Mouse (Mus musculus) kidney, embryonic 15.5 days (tissue): Measurements from ENCODE around the gene Ppp2r3d. TPM values are rescaled to one million over a fixed set of nuclear protein-coding genes. Genes with fewer than 3 reads are reported as not detected.
"Not testable (repeated sequence)": the region's sequence is repeated elsewhere in the genome, so short reads cannot be mapped to it uniquely, and the experiment has no call there.

ENCODE experiments used
- ATAC-seq: fragments of 200-750 bp; cut with Nextera tagmentation; replicated peaks from 2 replicates; pipeline ENCODE4 v1.8.0; 2017; ENCODE audit warnings: moderate TSS enrichment; ENCODE audit not compliant: low FRiP score
- H3K27ac ChIP-seq: fragments of 300-500 bp; sonication (generic); 2 replicates; pipeline ENCODE4 v1.5.1; 2015; ENCODE audit warnings: mild to moderate bottlenecking, inconsistent platforms
- H3K27me3 ChIP-seq: fragments of 300-500 bp; sonication (generic); 2 replicates; pipeline ENCODE4 v1.6.1; 2015; ENCODE audit warnings: inconsistent platforms
- H3K36me3 ChIP-seq: fragments of 300-500 bp; sonication (generic); 2 replicates; pipeline ENCODE4 v1.6.1; 2015; ENCODE audit warnings: inconsistent platforms
- H3K4me1 ChIP-seq: fragments of 300-500 bp; sonication (generic); 2 replicates; pipeline ENCODE4 v1.6.1; 2015; ENCODE audit warnings: inconsistent platforms
- H3K4me2 ChIP-seq: fragments of 300-500 bp; sonication (generic); 2 replicates; pipeline ENCODE4 v1.6.1; 2015; ENCODE audit warnings: moderate library complexity, mild to moderate bottlenecking, inconsistent platforms
- H3K4me3 ChIP-seq: fragments of 300-500 bp; sonication (generic); replicated peaks from 2 replicates; pipeline ENCODE4 v1.5.1; 2015; ENCODE audit warnings: mild to moderate bottlenecking, inconsistent platforms
- H3K9ac ChIP-seq: fragments of 300-500 bp; sonication (generic); 2 replicates; pipeline ENCODE4 v1.6.1; 2015; ENCODE audit warnings: mild to moderate bottlenecking, inconsistent platforms
- H3K9me3 ChIP-seq: fragments of 300-500 bp; sonication (generic); replicated peaks from 2 replicates; pipeline ENCODE4 v1.6.1; 2016; ENCODE audit warnings: inconsistent platforms
- WGBS: fragments of 180-500 bp; shearing (Covaris S2); methylation state at CpG from one replicate; pipeline ENCODE4 v1.1.7; 2015; ENCODE audit warnings: mixed read lengths; 5-methylcytosine and 5-hydroxymethylcytosine counted together
- polyA plus RNA-seq: library from polyadenylated mRNA; unstranded; fragments of >200 nt; fragmentation: Nextera tagmentation; extraction: Ambion mirVana; gene quantifications from 2 replicates; pipeline ENCODE4 v1.2.1, GENCODE M21; 2015

The Ppp2r3d gene
- polyA plus RNA-seq: 130 and 150 TPM in 2 replicates

DNA sequence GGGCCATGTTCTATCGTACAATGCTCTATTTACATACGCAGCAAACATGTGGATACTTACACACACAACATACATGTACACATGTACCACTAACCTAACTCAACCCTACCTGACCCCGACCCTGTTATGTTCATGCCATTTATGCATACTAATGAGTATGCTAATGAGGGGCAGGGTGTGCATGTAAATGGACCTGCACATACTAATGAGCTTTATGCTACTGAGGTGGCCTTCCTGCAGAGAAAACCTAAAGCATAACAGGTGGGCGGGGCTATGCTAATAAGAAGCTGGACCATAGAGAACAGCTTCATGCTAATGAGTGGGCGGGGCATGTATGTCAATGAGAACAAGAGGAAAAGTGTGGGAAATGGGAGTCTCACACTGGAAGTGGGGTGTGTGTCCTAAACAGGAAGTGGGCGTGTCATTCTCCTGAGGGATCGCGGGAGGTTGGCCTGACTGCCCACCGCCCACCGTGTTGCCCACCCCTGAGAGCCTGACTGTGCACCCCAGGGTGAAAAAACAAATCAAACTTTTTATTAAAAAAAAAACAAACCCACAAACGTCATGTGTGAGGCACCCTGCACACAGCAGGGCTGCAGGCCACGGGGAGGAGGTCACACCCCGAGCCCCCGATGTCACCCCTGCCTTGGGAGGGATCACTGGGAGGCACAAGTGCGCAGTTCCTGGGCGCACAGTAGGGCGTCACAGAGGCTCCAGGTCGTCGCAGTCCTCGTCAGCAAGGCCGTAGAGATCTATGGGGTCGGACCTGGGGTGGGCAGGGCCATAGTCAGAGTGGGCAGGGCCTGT is at the start of gene Ppp2r3d:
Ppp2r3d (minus strand) TSS at position 803 of the 807 bp plus-strand sequence.
- Histone ChIP-seq H3K9ac (no peak within 1 kb of the TSS), H3K27me3 (no peaks in the 10 kb centered on the region), H3K4me3 (no peak within 1 kb of the TSS), H3K27ac (0 out of 2 replicates have a peak within 1 kb of the TSS, but pooled peaks have one; percentile 56), H3K4me2 (no peak within 1 kb of the TSS), H3K9me3 (peaks cover 8% of the 10 kb centered on the region), H3K4me1 (no peaks in the 10 kb centered on the region), H3K36me3 (peaks cover 16% of the 10 kb centered on the region)
- 96% methylated on average over 22 of the region's 22 CpGs for WGBS
- ATAC-seq: peak; percentile 22; the same call in 1 of the 2 replicates

DNA sequence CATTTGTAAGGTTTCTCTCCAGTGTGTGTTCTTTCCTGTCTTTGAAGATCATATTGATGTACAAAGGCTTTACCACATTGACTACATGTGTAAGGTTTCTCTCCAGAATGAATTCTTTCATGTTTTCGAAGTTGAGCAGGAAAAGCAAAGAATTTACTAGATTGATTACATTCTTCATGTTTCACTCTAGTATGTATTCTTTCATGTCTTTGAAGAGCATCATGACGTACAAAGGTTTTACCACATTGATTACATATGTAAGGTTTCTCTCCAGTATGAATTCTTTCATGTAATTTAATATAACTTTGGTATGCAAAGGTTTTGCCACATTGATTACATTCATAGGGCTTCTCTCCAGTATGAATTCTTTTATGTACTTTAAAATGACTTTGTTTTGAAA is 17.0 kb upstream of the Ppp2r3d start, which contains the start of gene Gm21836:
Gm21836 (minus strand) TSS at position 101 of the 400 bp plus-strand sequence.
- H3K4me1 ChIP-seq, H3K36me3 ChIP-seq, H3K4me2 ChIP-seq, H3K9ac ChIP-seq, H3K4me3 ChIP-seq, ATAC-seq, H3K27ac ChIP-seq, H3K27me3 ChIP-seq, H3K9me3 ChIP-seq: not testable (repeated sequence)
- 88% methylated on average over 2 of the region's 2 CpGs for WGBS

DNA sequence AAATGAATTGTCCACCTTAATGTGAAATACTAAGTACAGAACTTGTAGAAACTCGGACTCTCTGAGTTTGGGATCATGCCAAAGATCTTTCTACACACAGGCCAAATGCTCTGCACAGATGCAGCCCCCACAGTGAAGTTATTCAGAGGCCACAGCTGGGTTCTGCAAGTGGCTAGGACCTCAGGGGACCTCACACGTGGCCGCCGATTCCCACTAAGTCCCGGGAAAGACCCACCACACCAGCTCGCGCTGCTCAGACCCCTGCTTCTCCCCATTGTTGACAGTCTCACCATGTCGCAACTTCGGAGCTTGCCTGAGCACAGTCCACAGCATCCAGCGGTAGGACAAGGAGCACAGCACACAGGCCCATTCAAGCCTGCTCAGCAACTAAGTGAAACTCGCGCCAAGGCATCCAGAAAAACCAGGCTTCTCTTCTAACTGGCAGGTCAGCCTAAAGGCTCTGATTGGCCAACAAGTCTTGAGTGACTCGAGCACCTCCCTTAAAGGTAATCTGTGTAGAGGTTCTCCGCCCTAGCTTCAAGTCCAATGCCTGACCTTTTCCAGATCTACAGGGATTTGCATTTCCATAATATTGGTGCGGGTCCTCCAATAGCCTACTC is 3.8 kb upstream of the Ppp2r3d start:
- ATAC-seq, H3K4me2 ChIP-seq, H3K4me1 ChIP-seq, H3K27me3 ChIP-seq, H3K4me3 ChIP-seq, H3K9me3 ChIP-seq, H3K9ac ChIP-seq: not testable (repeated sequence)
- 0 out of 2 replicates have a peak overlapping the region, but pooled peaks have one; percentile 32 for H3K27ac ChIP-seq
- peaks cover 14% of the 10 kb centered on the region for H3K36me3 ChIP-seq
- WGBS: 63% methylated on average over 13 of the region's 15 CpGs

DNA sequence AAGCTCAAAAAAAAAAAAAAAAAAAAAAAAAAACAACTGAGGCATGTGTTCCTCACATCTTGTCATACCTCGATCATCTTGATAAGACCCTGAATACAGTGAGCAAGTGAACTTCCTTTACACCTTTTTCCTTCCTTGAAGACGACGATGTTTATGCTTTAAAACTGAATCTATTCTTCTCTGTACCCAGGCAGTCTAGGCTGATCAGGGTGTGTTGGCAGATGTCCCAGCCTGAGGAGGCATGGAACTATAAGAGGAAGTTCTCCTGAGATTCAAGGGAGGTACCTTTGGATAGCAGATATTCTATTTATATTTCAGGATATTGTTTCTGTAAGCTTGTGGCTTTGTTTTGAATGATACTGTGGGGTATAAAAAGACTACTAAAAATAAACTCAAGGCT is 1.4 kb upstream of the Ppp2r3d start:
- H3K9ac ChIP-seq: no peak overlapping the region
- H3K4me2 ChIP-seq: no peak overlapping the region
- WGBS: 68% methylated on average over 3 of the region's 3 CpGs
- H3K4me1 ChIP-seq: no peaks in the 10 kb centered on the region
- ATAC-seq: no peak
- peaks cover 16% of the 10 kb centered on the region for H3K36me3 ChIP-seq
- H3K27me3 ChIP-seq: no peaks in the 10 kb centered on the region
- no peak overlapping the region for H3K4me3 ChIP-seq
- no peak overlapping the region for H3K27ac ChIP-seq
- peaks cover 8% of the 10 kb centered on the region for H3K9me3 ChIP-seq

DNA sequence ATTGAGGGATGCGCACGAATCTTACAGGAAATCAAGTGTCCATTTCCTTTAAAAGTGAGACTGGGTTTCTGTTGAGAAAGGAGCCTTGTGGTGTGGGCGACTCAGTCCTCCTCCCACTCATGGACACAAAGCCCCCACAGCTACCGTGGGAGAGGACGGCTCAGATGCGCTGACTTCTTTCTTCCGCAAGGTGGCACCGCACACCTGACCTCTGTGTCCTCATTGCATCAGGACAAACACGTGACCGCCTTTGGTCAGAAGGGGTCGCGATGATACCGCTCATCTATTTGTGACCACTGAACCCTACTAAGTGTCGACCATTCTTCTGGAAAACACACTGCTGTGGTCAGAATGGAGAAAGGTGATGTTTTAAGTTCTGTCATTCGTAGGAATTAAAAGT is 1.0 kb downstream of the Ppp2r3d start:
- Histone ChIP-seq H3K27me3 (no peaks in the 10 kb centered on the region), H3K9me3 (peaks cover 8% of the 10 kb centered on the region), H3K4me2 (no peak overlapping the region), H3K27ac (no peak overlapping the region), H3K9ac (no peak overlapping the region), H3K36me3 (peaks cover 16% of the 10 kb centered on the region), H3K4me3 (no peak overlapping the region), H3K4me1 (no peaks in the 10 kb centered on the region)
- ATAC-seq: peak; percentile 43; the same call in 1 of the 2 replicates
- WGBS: 92% methylated on average over 15 of the region's 15 CpGs

DNA sequence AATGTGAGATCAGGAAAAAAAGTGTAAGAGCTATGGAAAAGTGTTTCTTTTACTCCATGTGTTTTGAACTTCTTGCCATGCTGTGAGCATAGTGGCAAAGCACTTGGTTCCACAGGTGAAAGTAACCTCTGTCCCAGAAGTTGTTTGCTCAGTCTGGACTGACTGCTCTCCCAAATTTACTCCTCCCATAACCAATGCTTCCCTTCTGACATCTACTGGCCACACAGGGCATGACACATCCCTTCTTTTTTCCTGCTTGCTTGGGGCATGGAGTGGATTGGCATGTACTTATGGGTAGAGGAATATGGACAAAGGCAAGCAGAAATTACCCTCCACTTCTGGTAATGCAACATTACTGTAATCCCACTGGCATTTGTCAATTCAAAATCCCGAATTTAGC is 20.1 kb downstream of the Ppp2r3d start:
- Histone ChIP-seq H3K4me2 (no peak overlapping the region), H3K27ac (no peak overlapping the region), H3K9me3 (no peaks in the 10 kb centered on the region), H3K4me1 (no peaks in the 10 kb centered on the region), H3K36me3 (no peaks in the 10 kb centered on the region), H3K4me3 (no peak overlapping the region), H3K27me3 (no peaks in the 10 kb centered on the region), H3K9ac (no peak overlapping the region)
- WGBS: 3% methylated on average over 1 of the region's 1 CpGs
- ATAC-seq: 0 out of 2 replicates have a peak, but pooled peaks have one; percentile 60

DNA sequence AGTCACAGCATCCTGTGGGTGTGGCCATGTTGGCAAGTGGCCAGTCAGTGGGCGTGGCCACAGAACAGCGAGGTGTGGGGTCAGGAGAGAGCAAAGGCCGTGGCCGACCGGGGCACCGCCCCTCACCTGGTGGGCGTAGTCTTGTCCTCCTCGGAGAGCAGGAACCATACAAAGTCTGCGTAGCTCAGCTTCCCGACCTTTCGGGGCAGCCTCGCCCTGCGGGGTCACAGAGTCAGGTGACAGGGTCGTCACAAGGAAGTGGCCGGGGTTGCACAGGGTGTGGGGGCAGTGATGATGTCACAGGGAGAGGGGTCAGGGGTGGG is 34.2 kb downstream of the Ppp2r3d start:
- peaks cover 37% of the 10 kb centered on the region for H3K36me3 ChIP-seq
- no peak overlapping the region for H3K4me2 ChIP-seq
- no peak for ATAC-seq
- no peaks in the 10 kb centered on the region for H3K27me3 ChIP-seq
- WGBS: 97% methylated on average over 15 of the region's 15 CpGs
- H3K4me3 ChIP-seq: no peak overlapping the region
- no peak overlapping the region for H3K9ac ChIP-seq
- no peaks in the 10 kb centered on the region for H3K4me1 ChIP-seq
- peaks cover 30% of the 10 kb centered on the region for H3K9me3 ChIP-seq
- no peak overlapping the region for H3K27ac ChIP-seq

DNA sequence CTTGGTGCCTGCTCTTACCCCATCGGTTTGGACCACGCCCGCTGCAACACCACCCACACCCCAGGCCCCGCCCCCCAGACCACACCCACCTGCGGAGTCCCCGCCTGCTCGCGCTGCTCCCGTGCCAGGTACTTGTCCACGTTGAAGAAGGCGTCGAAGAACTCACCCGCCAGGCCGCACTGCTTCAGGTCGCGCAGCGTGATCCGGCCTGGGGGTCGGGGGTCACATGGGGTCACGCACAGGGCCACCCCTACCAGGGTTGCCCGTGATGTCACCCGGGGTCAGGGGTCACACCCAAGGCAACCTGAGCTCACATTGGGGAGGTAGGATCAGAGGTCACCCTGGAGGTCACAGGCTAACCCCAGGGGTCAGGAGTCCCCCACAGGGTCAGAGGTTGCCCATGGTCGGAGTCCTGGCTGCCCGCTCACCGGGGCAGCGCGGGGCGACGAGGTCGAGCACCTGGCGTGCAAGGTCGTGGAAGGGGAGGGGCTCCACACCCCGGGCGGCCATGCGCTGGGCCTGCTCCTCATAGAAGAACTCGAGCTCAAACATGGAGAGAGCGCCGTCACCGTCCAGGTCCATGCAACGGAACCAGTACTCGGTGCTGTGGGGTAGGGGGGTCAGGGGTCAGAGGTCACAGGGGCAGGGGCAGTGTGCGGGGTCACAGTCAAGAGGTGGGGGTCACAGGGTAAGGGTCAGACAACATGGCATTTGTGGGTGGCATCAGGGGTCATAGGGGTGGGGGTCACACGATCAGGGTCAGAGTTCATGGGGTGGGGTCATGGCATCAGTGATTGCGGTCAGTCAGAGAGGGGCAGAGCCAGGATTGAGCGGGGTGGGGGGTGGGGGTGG is 34.8 kb downstream of the Ppp2r3d start:
- H3K27me3 ChIP-seq: no peaks in the 10 kb centered on the region
- no peak overlapping the region for H3K4me2 ChIP-seq
- no peak overlapping the region for H3K9ac ChIP-seq
- no peaks in the 10 kb centered on the region for H3K4me1 ChIP-seq
- peaks cover 37% of the 10 kb centered on the region for H3K36me3 ChIP-seq
- peaks cover 30% of the 10 kb centered on the region for H3K9me3 ChIP-seq
- peak; percentile 17; the same call in 1 of the 2 replicates for ATAC-seq
- H3K4me3 ChIP-seq: no peak overlapping the region
- 99% methylated on average over 45 of the region's 45 CpGs for WGBS
- no peak overlapping the region for H3K27ac ChIP-seq

DNA sequence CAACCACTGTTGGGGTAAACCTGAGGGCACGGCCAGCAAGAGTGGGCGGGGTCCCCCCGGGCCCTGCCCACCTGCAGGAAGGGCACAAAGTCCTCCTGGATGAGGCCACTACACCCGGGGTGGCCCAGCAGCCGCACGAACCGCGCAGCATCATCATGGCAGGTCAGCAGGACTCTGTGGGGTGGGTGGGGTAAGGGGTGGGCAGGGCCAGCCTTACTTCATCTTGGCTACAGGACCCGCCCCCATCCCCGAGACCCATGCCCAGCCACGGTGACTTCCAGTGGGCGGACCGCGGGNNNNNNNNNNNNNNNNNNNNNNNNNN is 36.0 kb downstream of the Ppp2r3d start:
- no peak overlapping the region for H3K27ac ChIP-seq
- no peak overlapping the region for H3K9ac ChIP-seq
- 0 out of 2 replicates have a peak overlapping the region, but pooled peaks have one; percentile 32 for H3K4me2 ChIP-seq
- H3K4me3 ChIP-seq: 0 out of 2 replicates have a peak overlapping the region, but pooled peaks have one; percentile 4
- H3K36me3 ChIP-seq: peaks cover 37% of the 10 kb centered on the region
- H3K9me3 ChIP-seq: peaks cover 30% of the 10 kb centered on the region
- ATAC-seq: peak; percentile 83
- no peaks in the 10 kb centered on the region for H3K4me1 ChIP-seq
- no peaks in the 10 kb centered on the region for H3K27me3 ChIP-seq
- WGBS: 79% methylated on average over 14 of the region's 14 CpGs

DNA sequence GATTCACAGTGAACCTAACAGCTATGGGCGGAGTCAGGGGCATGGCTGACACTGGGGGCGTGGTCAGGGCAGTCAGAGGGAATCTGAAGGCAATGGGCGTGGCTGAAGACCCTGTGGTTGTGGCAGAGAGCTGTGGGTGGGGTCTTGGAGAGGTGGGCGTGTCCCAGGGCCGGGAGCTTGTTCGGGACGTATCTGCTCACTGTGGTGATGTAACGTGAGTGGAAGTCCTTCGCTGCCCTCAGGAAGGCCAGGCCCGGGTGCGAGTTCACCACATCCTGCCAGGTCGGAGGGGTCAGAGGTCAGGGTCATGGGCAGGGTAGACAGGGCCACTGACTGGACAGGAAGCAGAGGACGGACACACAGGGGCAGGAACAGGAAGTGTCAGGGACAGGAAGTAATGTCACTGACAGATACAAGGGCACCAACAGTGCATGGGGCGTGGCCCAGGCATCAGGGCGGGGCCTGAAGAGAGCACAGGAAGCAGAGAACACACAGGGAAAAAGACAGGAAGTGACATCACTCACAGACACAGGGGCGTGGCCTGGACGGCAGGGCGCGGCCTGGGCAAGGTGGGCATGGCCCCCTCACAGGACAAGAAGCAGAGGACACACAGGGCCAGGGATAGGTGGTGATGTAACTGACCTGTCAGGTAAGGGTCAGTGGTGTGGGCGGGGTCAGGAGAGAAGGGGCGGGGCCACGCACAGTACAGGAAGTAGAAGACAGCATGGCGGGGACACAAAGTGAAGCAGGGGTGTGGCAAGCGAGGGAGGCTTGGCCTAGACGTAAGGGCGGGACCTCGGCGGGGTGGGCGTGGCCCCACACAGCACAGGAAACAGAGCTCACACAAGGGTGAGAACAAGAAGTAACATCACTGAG is 36.6 kb downstream of the Ppp2r3d start:
- Histone ChIP-seq H3K9me3 (peaks cover 30% of the 10 kb centered on the region), H3K4me2 (0 out of 2 replicates have a peak overlapping the region, but pooled peaks have one; percentile 32), H3K27me3 (no peaks in the 10 kb centered on the region), H3K4me3 (0 out of 2 replicates have a peak overlapping the region, but pooled peaks have one; percentile 4), H3K27ac (no peak overlapping the region), H3K4me1 (no peaks in the 10 kb centered on the region), H3K9ac (no peak overlapping the region), H3K36me3 (peaks cover 37% of the 10 kb centered on the region)
- 93% methylated on average over 29 of the region's 29 CpGs for WGBS
- peak; percentile 82 for ATAC-seq

DNA sequence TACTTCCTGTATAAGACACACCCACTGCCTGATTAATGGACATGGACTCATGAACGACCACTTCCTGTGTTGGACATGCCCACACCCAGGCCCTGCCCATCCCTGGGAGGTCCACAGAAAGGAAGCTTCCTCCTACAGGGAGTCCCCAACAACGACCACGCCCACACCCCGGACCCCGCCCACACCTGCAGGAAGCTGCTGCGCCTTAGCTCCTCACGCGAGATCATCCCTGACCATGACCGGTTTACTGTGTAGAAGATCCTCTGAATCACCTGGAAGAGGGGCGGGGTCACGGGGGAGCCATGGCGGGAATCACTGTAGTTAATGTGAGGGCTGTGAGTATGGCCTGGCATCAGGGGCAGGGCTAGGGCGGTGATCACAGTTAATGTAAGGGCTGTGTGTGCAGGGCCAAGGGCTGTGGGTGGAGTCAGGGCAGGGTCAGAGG is 37.3 kb downstream of the Ppp2r3d start:
- no peak overlapping the region for H3K9ac ChIP-seq

More for the DNA sequence above, 37.3 kb downstream of the Ppp2r3d start:
- peaks cover 37% of the 10 kb centered on the region for H3K36me3 ChIP-seq
- no peak overlapping the region for H3K27ac ChIP-seq
- no peak overlapping the region for H3K4me2 ChIP-seq
- H3K9me3 ChIP-seq: peaks cover 30% of the 10 kb centered on the region
- peak; percentile 72 for ATAC-seq
- H3K4me3 ChIP-seq: no peak overlapping the region
- H3K27me3 ChIP-seq: no peaks in the 10 kb centered on the region
- no peaks in the 10 kb centered on the region for H3K4me1 ChIP-seq
- WGBS: 92% methylated on average over 13 of the region's 13 CpGs
